Mouse (Mus musculus) forebrain, embryonic 10.5 days (tissue): ENCODE results near the gene Kcp. TPM values are rescaled to one million over a fixed set of nuclear protein-coding genes. Genes with fewer than 3 reads are reported as not detected.

Source experiments
- polyA plus RNA-seq: library from polyadenylated mRNA; unstranded; fragments of >200 nt; fragmentation: Nextera tagmentation; extraction: Ambion mirVana; gene quantifications from 2 replicates; pipeline ENCODE4 v1.2.1, GENCODE M21; 2016

Kcp gene
- polyA plus RNA-seq, 1 experiment from 2014 or later = 10.8 TPM

Other genes with a start within 250 kb of the Kcp start
- gene Hilpda, start 235.5 kb downstream of the Kcp start, polyA plus RNA-seq = 36.2 and 37.2 TPM in 2 replicates
- 0.33 and 0.50 TPM in 2 replicates for gene Fam71f2, start 228.4 kb downstream of the Kcp start, polyA plus RNA-seq
- gene Fam71f1, start 188.8 kb downstream of the Kcp start, polyA plus RNA-seq = not detected in 2 replicates
- gene Calu, start 159.9 kb downstream of the Kcp start, polyA plus RNA-seq = 225 and 238 TPM in 2 replicates
- 0.24 and 0.28 TPM in 2 replicates for gene Opn1sw, start 119.5 kb downstream of the Kcp start, polyA plus RNA-seq
- gene Ccdc136, start 111.6 kb downstream of the Kcp start, polyA plus RNA-seq = 21.2 and 21.6 TPM in 2 replicates
- gene Flnc, start 74.7 kb downstream of the Kcp start, polyA plus RNA-seq = 2.1 and 2.6 TPM in 2 replicates
- gene Atp6v1f, start 40.2 kb downstream of the Kcp start, polyA plus RNA-seq = 187 and 200 TPM in 2 replicates
- 0.22 TPM in 1 of 2 replicates, not detected in the other for gene Atp6v1fnb, start 36.5 kb downstream of the Kcp start, polyA plus RNA-seq
- 1.1 and 1.4 TPM in 2 replicates for gene Irf5, start 18.7 kb upstream of the Kcp start, polyA plus RNA-seq
- 127 and 129 TPM in 2 replicates for gene Tnpo3, start 101.9 kb upstream of the Kcp start, polyA plus RNA-seq
- gene Tspan33, start 186.3 kb upstream of the Kcp start, polyA plus RNA-seq = 11.5 and 13.3 TPM in 2 replicates
- gene Smo, start 227.6 kb upstream of the Kcp start, polyA plus RNA-seq = 51.2 and 52.7 TPM in 2 replicates